Mouse (Mus musculus): Measurements from ENCODE around the gene Trdmt1.

The Trdmt1 gene

DNA sequence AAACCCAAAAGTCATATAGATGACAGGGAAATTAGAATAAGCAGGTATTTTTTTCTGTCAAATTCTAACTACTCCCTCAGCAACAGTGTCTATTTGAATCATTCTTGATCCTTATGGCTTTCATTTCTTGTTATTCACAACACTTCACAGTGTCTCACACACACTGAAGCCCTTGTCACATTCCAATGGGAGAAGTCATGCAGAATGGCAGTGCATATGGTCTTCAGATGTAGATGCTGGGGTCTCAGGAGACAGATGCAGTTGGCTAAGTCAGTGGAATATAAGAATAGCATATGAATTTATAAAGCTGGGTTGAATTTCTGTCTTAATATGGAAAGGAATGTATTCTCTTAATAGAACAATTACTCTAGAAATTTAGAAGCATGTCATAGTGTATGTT lies 11.8 kb upstream of the Trdmt1 start:
- no peak for DNase-seq

DNA sequence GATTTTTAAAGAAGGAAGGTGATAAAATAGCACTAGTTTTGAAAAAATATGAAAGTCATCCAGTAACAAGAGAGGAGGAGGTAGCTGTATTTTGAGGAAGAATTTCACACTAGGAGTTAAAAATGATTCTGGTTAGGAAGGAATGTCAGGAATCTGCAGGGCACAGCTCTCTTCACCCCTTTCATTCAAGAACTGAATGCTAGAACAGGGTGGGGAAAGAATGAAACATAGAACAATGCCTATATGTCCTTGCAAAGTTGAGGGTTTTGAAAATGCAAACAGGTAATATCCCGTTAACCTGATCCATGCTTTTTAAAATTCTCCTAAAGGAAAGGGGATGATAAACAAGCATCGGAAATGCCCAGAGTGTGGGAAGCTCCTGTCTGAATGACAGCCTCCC lies 9.5 kb upstream of the Trdmt1 start:
- DNase-seq = no peak

DNA sequence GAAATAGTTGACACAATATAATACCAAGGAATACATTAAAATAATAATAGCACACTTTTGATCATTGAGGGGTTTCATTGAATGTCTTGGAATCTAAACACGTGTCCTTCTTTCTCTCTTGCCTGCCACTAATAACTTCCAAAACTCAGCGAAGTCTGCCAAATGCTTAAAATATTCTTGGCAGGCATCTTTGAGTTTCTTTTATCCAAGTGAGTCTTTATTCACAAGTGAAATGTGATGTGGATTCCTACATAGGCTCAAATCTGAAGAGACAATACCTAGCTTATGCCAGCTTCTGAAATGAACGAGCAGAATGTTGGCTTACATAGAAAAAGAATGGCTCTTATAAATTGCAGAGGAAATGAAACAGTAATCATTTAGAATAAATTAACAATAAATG lies 4.3 kb upstream of the Trdmt1 start:
- DNase-seq = no peak

DNA sequence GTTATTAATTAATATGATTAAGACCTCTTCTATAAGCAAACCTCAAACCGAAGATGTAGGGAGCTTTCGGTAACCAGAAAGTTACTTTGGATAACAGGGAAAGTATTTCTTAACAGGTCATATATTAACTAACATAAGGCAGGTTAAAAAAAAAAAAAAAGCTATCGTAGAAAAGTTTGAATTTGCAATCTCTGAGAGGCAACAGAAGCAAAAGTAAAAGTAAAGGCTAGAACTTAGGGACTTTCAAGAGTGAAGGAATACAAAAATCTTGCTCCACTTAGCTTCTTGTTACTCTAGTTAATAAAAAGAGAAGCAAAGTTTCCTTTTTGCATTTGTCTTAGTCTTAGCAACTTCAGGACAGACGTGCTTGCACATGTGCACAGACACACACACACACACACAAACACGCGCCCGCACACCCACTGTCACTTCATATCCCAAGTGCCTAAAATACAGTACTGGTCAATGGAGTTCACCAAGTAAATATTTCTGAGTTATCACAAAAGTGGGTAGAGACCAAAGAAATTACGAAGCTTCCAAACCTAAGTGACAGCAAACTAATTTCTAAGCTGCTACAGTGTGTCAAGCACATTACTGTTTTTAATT lies 846 bp downstream of the Trdmt1 start:
- peak; percentile 14 for DNase-seq

DNA sequence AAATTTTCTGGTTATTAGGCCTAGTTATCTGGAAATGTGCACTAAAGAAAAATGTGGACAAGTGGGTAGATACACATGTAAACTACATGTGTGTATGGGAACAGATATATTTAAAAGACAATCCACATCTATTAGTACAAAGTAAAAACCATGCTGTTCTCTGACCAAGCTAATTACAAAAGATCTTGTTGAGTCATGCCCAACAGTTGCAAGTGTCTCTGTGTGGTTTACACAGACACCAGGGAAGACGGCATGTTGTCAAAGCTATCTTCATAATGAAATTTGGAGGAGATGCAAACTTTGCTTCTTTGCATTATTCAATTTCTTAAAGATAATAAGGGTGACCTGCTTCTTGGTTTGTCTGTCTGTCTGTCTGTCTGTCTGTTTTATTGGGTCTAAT lies 4.6 kb downstream of the Trdmt1 start:
- no peak for DNase-seq

DNA sequence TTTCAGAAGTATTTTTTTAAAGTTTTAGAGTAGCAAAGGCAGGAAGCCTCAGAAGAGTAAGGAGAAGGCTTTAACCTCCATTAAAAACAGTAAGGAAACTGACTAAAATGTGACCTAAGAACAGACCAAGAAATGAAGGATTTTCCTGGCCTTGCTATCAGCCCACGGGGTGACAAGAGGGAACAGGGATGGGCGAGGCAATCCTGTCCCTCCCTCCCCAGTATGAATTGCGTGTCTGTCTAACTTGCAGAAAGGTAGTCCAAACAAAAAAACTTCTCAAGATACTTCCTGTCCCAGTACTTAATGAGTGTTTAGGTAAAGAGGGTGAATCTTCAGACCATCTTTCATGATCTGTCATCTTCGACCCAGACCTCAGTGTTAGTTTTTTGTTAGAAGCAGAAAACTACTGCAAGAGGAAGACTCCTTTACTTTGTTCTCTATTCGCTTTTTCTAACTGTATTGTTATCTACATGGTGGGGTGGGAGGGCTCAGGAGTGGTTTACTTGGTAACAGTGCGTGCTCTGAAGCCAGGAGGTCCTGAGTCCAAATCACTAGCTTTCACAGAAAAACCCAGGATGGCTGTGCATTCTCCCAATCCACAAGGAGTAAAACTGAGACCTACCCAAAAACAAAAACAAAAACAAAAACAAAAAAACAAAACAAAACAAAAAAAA lies 5.6 kb downstream of the Trdmt1 start:
- no peak for DNase-seq

DNA sequence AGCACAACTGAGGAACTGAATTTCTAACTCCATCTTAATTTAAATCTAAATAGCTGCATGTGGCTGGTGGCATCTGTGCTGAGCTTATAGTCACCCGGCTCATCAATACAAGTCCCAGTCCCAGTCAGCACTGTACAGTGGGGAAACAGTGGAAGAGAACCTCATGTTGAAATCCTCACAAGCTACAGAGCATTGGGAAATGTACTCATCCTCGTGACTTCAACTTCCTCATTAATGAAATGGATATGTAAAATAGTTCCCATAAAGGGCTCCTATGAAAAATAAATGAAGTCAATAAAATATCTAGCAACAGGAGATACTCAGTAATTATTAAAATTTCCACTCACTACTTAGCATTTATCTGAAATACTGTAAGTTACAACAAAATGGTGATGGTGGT lies 6.2 kb downstream of the Trdmt1 start:
- DNase-seq = no peak

DNA sequence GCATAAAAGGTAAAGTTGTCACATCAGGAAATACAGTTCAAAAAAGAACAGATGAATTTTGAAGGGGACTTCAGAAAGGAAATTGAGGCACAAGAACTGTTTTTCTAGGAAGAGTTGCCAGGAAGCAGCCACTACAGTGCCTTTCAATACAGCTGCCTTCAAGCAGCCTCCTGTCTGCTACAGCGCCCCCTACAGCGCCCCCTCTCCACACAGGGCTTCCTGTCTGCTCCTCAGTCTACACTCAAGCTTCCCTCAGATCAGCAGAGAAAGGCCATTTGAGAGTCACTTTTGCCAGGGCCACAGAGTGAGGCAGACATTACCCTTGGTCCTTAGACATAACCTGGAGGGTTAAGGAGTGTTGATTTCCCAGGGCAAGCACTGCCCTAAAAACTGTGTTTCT lies 6.7 kb downstream of the Trdmt1 start:
- DNase-seq = no peak

DNA sequence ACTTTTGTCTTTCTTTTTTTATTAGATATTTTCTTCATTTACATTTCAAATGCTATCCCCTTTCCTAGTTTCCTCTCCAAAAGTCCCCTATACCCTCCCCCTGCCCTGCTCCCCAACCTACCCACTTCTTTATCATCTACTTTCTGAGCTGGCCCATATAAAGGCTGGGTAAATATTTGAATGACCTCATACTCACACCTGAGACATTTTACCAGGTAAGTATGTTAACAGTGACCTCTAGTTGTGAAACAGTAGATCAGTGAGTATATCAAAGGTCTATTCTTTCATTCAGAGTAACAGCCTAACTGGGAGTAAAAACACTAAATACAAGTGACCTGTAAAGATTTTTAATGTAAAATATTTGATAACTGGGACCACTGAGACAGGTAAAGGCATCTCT lies 7.7 kb downstream of the Trdmt1 start:
- DNase-seq = no peak

DNA sequence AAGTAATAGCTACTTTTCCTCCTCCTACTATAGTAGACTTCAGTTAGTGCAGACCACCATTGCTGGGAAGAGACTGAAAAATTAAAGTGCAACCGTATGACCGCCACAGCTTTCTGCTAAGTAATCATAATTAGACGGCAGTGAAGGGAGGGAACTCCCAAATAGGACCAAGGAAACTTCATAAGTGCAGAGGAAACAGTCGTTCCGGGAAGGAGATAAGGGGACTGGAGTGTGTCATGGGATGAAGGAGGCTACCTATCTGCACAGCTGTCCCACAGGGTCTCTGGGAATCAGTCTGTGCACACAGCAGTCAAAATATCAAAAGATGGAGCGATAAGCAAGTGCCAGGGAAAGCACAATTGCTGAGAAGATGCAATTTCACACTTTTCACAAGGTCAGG lies 13.8 kb downstream of the Trdmt1 start:
- no peak for DNase-seq

DNA sequence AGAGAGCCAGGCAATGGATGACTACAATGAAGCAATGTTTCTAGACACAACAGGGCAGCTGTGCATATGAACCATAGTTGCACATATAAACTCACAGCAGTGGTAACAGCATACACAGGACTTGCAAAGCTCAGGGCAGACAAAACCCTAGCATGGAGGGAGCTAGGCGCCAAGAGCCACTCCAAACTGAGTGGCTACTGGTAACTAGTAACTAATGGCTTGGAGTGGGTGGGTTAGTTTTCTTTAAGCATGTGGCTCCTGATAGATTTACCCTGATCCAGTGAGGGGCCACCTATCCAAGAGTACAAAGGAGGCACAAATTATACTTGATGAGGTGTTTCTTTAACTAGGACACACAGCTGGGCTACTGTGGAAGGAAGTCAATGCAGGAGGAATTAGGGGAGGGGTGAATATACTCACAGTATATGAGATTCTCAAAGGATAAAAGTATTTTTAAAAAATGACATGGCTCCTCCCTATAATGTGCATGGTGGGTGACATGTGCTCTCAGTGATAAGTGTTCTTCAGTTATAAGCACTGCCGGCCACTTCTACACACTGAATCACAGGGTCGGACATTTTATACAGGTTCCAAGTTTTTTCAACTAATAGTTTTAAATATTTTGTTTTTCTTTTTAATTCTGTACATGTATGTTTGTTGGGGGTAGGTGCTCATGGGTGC lies 15.1 kb downstream of the Trdmt1 start:
- no peak for DNase-seq

DNA sequence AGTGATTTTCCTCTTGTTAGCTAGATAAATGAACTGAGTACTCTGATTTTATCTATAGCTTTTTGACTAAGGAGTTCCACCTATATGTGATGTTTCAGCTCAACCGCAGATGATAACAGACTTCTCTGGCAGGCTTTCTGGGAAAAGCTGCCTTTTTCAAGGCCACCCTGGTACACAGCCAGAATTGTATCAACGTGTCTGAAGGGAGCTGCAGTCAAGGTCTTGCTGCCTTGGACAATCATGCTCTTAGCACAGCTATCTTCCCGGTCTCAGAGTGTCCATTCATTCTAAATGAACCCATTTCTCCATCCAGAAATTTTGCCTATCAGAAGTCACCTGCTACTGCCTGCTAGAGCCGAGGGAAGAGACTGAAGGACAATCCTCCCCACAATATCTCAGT lies 16.9 kb downstream of the Trdmt1 start:
- no peak for DNase-seq

DNA sequence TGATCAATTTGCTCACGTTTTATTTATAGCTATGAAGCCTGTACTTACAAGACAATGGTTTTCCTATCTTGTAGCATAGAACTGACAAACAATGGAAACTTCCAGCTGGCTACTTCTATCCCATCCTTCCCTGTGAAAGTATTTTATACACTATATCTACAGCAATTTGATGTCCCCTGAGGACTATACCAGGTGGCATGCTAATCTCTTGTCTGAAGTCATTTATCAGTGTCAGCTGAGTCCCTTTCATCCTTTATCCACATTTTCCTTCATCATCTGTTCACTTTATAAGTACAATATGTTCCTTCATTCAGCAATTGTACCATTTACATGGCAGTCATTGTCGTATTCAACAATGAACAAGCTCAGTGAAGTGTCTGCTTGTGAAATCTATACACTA lies 17.3 kb downstream of the Trdmt1 start:
- DNase-seq = no peak

DNA sequence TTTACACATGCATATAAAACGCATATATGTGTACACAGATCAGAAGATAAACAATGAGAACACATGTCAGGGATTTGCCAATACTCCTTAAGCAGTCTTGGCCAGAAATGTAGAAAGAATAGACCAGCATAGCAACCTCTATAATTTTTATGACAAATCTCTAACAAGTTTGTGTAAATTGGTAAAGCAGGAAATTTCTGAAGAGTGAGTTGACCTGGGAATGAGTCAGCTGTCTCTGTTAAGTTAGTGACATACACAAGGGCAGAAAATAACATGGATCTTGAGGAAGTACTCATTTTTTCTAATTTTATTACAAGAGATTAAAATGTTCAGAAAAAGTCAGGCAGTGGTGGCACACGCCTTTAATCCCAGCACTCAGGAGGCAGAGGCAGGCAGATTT lies 18.3 kb downstream of the Trdmt1 start:
- no peak for DNase-seq

DNA sequence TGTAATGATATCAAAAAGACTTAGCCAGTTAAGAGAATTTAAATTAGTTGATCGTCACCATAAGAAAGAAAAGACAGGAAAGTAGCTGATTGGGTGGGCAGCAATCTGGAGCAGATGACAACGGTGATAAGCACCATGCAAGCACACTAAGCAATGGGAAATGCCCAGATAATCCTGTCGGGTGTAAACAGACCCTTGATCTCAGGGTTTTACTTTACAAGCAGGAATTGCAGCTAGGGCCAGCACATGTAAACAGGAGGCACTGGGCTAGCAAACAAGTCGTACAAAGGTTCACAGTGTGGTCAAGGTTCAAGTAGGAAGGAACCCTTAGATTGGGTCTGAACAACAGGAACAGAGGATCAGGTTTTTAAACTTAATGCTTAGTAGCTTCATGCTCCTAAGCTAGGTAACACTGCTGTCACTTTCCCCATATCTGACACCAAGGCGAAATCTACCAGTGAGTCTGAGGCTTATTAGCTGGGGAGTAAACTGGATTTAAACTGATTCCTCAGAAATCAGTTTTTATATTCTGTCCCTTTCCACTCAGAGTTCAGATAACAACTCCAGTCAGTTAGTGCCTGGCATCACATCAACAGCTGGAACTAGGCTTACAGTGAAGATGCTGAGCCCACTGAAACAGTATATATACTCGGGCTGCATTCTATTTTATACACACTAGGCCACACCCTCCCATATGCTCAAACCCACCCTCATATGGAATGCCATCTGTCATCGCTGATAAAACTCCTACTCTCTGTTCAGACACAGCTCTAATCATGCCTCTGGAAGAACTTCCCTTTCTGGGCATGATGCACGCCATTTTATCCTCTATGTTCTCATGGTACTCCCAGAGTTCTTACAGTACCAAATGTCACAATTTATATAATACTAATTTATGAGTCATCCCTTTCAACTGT lies 20.7 kb downstream of the Trdmt1 start:
- peak; percentile 32 for DNase-seq

DNA sequence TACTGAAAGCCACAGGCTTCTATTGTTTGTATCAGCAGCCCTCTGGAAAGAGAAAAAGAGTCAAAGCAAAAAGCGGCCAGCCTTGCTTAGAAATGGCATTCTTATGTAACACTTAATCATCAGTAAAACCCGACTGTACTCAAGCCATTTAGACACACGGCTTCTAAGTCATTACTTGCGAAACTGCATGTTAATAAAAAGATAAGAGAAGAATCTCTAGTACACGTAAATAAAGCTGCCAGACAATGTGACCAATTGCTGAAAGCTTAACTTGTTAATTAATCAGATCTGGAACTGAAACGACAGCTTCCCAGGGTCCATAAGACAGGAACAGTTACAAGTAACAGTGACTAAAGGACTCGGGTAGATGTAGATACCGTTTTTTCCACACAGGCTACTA lies 22.4 kb downstream of the Trdmt1 start:
- DNase-seq = no peak

DNA sequence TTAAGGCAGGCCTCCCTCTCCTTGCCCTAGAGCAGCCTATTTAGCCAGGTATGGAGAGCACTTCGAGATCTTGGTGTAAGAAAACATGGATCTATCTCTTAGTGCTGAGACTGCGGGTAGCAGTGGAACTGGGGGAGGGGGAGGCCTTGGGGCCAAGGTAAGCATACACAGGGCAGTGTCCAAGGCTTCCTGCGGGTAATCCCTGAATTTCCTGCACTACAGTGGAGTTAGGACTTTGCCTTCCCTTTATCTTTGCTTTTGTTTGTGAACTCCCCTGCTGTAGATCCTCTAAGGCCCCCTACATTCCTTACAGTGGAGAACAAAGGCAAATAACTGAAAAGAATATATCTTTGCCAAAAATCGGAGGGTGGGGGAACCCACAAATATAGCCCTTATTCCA lies 29.5 kb downstream of the Trdmt1 start:
- DNase-seq = no peak

DNA sequence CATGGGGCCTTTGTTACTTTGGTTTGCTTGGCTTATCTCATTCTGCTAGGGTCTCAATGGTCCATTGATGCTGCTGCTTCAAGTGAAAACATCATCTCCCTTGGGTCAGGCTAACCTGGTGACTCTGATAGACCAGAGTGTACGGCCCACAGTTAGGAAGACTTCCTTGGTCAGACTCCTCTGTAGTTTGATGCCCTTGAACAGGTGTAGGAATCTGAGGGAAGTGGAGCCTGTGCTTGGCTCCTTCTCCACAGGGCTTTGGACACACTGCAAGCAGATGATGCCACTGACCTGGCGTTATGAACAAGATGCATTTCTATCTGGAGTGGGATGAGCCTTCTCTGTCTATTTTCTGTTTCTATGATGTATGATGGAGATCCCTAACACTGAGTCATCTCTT lies 41.8 kb downstream of the Trdmt1 start:
- no peak for DNase-seq

DNA sequence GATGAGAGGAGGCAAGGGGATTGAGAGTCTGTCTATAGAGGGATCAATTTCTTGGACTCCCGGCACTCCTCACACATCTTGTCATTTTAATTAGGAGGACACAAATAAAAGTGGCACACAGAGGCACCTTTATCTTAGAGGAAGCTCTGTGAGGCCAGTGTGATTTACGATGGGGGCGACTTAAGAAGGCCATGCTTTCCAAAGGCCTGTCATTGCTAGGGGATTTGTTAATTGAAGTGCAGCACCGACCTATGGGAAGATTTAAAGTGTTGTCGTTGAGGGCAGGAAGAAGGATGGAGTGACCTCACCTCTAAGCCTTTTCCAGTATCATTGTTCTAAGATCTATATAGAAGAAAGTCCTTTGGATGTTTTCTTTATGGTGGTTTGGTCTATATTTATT lies 42.9 kb downstream of the Trdmt1 start:
- no peak for DNase-seq

DNA sequence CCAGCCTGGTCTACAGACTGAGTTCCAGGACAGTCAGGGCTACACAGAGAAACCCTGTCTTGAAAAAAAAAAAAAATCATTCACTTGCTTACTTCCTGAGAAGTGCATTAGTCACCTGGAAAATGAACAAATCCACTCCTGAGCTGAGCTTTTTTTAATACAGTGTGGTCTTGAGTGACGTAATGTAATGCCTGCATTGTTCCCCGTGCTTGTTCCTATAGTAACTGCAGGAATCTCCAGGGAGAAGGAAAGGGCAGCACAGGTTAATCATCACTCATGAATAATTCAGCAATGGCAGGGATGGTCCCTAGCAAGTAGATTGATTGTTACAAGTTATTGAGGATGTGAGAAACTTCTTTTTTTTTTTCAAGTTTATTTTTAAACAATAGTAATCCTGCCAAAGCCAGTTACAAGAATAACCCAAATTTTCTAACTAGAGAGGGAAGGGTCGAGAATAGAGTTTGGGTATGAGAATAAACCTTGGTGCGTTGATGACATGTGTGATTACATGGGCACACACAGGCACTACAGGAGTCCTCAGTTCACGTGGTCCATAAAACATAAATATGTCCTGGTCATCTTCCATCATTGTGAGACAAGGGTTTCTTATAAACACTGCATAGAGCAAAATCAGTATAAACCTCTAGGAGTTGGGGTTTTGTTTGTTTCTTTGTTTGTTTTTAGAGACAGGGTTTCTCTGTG lies 44.0 kb downstream of the Trdmt1 start:
- no peak for DNase-seq

DNA sequence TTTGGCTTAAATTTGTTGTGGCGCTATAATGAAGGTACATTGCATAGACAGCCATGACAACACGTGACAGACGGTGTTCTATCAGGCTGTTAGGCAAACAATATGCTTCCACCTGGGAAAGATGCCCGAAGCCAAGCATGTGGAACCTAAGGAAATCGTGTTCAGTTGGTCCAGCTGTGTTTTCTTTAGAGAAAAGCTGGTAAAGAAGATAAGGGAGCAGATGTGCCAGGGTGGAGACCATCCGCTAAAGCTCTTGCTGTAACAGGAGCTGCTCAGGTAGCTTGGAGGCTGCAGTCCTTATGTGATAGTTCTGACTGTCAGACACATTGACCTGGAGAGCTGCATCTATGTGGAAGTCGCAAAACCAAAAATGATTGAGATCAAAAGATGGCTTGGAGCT lies 45.3 kb downstream of the Trdmt1 start:
- DNase-seq = no peak

DNA sequence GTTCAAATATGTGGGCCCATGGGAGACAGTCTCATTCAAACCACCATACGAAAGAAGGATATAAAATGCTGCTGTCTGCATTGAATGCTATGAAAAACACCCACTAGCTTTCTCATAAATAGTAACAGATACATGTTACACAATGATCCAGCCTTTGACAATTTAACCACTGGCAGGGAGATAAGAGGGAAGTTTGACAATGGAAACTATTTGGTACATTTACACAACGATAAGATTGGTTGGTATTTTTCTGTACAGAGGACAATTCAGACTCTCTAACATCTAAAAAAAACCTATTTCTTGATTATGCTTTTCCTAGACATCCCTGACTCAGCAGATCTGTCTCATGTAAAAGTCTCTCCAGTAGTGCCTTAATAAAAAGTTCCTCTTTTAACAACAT lies 48.4 kb downstream of the Trdmt1 start:
- DNase-seq = no peak

DNA sequence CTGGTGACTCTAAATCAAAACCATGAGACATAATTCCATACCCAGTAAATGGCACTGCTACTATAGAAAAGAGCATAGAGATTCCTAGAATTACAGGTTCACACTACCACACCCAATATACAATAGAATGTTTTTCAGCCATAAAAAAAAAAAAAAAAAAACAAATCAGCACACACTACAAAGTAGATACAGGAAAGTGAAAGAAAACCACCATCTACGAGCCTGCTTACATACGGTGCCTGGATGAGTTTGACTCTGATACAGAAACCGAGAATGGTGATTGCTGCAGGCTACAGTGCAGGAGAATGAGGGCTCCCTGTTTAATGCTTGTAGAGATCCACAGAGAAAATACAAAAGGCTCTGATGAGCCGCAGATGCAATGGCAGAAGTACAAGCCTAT lies 51.5 kb downstream of the Trdmt1 start:
- peak; percentile 17 for DNase-seq
